Mouse (Mus musculus) embryo, embryonic 11 days (tissue): ENCODE measurements around the gene Primpol.

Experiments used
- DNase-seq: peaks from one replicate; pipeline ENCODE4 v3.0.0-alpha.2; 2015

Gene Primpol

DNA sequence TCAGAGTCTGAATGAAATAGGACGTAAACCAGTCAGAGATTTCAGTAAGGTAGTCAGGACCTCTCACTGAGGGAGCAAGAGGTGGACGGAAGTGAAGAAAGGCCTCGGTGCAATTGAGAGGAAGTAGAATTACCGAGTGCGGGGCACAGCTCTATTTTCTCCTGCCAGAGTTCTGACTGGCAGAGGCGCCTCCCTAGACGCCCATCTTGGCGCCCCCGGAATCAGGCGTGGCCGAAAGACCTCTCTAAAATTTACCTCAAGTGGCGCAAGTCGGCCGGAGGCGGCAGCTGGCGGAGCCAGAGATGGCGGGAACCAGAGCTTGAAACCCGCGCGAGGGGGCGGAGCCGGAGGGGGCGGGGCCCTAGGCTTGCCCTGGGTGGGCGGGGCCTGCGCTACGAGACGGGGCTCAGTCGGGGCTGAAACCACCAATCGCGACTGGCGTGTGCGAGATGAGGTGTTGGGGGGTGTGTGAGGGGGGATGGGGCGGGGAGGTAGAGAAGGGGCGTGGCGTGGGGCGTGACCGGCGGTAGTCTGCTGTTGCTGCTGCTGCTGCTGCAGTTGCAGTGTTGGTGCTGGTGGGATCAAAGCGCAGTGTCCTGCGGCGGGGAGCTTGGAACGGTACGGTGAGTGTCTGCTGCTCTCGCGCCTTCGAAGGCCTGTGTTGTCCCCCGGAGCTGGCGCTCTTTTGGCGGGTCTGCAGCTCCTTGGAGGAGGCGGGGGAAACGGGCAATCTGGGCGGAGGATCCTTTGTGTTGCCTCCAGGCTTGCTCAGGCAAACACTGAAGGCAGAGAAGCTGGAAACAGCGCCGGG lies at the start of gene Primpol, which contains the start of gene Casp3:
Gene Primpol (minus strand): TSS at position 334 of the 811 bp plus-strand sequence.
Gene Casp3 (plus strand): TSS at position 413 of the 811 bp plus-strand sequence.
- peak; percentile 99 for DNase-seq

DNA sequence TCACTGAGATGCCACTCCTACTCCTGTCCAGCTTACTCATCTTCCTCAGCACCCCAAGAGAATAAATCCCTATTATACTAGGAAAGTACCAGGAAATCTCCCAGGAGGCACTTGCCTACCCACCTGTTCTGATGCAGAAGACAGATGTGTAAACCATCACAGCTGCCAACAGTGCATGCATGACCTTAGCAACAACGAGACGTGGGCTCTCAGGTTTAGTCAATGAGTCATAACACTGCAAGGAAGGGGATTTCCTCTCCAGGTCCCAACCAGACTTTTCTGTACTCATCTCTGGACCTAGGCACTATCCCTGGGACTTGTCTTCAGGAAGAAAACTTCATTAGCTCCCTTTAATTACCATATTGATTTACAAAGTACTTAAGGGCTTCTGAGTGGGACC lies 38.9 kb upstream of the Primpol start:
- no peak for DNase-seq

DNA sequence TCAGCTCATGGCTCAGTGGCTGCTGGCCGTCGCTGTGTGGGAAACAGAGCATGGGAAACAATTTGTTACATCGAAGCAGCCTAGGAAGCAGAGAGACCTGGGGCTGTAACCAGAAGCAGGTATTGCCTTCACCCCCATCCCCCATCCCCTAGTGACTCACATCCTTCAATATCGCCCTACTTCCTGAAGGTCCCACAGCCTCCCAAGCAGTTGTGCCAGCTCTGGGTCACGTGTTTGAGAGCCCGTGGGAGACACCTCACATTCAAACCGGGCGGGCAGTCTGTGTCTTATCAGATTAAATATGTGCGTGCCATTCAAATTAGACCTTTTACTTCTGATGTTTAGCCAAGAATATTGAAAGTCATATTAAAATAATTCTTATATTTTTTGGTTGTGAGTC lies 34.9 kb upstream of the Primpol start:
- DNase-seq, result no peak

DNA sequence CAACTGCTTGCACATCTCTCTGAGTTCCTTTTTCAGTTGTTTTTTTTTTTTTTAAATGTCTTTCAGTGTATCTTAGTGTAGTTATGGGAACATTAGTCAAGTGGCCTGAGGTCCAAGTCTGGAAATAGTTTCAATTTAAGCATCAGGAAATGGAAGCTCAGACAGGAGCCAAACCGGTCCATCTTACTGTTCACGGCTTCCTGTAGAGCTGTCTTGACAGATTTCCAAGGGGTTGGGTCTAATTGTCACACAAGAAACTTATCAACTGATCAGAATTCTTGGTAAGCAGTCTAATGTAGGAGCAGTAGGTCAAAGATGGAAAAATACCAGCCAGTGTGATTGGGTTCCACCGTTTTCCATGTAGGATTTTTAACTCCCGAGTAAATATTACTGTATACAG lies 31.4 kb upstream of the Primpol start:
- no peak for DNase-seq

DNA sequence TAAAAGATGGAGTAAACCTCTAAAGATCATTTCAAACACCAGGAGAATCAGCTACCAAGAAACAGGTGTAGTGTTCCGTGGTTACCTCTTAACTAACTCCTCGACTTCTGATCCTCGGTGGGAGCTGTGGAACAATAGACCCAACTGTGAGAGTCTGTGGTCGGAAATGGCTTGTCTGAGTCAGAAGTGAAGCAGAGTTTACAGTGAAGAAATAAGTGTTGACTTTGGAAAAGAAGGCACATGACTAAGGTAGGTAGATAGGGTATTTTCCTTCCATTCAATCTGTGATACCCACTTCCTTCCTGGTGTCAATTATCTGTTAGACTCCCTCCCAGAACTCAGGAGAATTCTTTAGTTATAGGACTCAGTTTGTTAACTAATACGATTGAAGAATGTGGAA lies 24.3 kb upstream of the Primpol start:
- DNase-seq, result no peak

DNA sequence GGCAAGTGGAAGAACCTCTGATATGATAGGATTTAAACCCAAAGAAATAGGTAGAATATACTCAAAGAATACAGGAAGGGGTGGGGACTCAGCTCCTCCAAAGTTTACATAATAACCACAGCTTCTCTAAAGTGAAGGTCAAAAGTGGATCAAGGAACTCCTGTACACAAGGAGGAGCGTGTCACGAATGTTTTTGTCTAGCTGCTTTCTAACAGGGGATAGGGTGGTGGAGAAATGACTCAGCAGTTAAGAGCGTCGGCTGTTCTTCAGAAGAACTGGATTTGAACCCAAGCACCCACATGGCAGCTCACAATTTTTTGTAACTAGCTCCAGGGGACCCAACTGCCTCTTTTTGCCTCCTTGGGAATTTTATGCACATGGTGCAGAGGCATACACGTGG lies 22.8 kb upstream of the Primpol start:
- no peak for DNase-seq

DNA sequence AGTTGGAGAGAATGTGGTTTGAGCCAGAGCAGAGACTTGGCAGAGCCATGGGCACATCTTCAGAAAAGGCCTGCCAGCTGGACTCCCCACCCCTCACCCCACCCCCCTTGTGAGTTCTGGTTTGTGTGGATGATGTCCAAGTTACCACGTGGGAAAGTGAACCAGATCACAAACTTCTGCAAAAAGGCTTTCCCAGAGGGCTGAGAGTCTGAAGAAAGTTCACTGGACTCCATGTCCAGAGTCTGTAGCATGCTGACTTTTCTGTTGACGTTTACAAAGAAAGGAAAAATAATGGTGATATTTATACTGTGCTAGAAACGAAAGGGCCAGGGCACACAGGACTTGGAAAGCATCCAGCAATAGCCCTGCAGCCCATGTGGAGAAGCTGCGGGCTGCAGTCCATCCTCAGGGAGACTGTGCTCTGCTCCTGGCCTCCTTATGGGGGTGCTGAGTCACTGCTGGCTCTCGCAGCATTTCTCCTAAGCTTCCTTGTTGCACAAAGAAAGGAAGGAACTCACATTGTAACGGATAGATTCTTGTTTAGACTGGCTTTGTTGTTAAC lies 22.1 kb upstream of the Primpol start:
- no peak for DNase-seq

DNA sequence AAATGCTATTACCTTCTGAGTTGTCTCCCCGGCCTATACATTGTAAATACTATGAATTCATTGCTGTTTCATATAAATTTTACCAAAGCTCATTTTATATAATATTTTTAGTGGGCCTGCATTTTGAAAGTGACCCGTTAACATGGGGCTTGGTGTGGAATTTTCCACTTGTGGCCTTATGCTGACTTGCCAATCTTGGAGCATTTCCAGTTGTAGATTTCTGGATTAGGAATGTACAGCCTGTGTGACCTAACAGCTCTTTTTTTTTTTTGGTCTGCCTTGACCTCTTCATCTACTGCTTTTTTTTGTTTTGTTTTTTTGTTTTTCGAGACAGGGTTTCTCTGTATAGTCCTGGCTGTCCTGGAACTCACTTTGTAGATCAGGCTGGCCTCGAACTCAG lies 13.9 kb upstream of the Primpol start:
- no peak for DNase-seq

DNA sequence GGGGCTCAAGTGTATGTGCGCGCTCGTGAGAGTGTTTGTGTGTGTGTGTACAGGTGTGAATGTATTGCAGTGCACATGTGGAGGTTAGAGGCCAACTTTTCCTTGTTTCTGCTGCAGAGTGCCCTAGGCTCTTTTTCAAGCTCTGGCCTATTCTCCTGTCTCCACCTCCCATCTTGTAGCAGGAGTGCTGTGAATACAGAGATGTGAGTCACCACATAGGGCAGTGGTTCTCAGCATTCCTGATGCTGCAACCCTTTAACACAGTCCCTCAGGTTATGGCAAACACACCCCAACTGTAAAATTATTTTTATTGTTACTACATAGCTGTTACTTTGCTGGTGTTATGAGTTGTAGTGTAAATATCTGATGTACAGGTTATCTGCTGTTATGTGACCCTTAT lies 13.4 kb upstream of the Primpol start:
- DNase-seq, result no peak

DNA sequence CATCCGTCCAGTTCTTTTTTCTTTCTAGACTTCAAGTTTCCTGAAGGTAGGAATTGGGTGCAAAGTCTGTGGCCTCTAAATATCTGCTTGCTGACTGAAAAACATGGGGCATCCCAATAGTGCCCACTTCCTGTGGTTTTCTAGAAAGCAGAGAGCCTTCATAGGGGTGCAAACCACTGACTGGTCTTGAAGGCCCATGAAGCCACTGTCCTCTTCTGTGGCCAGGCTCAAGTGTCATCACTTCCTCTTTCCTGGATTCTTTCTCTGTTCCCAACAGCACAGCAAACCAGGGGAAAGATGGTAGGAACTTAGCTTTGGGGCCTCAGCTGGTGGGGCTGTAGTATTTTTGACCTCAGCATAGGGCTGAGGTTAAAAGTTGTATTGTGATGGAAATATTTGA lies 11.6 kb upstream of the Primpol start:
- DNase-seq, result no peak

DNA sequence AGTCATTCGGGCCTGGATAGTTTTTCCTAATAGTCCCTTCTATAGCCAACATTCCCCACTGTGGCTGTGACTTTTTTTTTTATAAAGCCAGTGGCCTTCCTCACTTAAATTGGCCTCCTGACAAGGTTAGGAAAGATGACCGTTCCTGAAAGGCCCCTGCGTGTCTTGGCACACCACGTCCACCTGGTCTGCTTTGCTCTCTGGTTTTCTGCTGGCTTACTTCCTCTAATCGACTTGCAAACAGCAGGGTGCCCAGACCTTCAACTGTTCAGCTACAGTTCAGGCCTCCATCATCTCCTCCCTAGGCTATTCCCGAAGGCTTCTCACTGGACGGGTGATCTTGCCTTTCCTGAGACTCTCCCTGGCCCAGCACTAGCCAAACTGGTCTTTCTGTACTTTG lies 10.9 kb upstream of the Primpol start:
- DNase-seq, result no peak

DNA sequence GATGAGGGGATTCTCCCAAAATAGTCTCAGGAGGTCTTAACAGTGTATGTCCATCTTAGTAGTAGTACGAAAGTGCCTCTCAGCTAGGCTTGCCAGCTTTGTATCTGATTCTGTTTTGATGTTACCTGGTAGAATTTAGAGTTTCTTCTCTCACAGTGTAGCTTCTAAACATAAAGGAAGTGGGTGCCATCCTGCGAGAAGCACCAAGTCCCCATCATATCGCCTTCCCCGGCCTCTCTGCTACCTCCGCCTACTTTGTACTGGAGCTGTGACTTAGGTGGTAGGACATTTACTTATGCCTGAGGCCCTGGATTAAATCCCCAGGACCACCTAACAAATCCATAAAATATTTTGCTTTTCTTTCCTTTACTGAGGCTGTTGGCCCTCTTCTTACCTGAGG lies 9.6 kb upstream of the Primpol start:
- DNase-seq, result no peak

DNA sequence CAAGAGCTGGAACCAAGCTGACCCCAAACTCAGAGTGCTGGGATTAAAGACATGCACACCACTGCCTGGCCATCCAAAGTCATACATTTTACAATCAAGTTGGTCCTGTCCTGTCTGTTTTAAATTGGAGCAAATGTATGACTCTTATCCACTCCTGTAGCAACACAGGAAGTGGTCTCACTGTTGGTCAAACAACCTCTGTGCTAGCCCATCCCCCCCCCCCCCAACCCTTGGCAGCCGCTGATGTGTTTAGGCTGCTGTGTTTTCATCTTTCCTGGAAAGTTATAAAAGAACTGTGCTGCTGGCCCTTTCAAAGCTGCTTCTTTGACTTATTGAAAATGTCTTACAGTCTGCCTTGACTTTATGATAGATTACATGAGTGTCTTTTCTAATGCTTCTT lies 8.2 kb upstream of the Primpol start:
- no peak for DNase-seq

DNA sequence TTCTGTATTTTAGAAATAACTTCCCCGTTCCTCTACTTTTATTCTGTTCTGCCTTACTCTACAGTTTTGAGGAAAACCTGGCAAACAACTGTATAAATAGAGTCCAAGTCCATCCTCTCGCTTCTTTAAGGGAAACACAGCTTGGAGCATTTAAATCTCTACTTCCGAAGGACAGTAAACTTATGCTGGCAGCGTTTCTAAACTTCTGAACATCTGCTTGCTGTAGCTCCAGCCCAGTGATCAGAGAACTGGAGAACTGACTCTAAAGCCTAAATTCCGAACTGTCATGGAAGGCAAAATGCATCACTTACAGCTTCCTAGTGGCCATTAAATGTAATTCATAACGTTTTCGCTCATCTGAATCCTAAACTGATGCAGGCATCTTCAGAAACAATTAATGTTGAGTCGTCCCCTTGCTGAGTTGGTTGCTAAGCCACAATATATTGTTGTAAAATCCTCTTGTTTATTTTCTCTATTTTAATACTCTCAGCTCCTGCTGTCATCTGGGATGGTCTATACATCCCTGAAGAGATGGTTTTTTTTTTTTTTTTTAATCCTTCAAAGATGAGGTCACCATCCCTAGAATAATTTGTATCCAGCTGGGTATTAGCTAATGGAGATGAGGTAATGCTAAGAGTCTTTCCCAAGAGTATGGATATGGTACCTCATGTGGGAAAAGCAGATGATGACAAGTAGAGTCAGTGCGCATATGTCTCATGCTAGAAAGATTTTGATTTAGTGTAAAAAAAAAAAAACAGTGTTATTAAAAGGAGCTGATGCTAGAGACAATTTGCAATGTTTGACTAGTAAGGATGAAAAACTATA lies 5.6 kb upstream of the Primpol start:
- no peak for DNase-seq

DNA sequence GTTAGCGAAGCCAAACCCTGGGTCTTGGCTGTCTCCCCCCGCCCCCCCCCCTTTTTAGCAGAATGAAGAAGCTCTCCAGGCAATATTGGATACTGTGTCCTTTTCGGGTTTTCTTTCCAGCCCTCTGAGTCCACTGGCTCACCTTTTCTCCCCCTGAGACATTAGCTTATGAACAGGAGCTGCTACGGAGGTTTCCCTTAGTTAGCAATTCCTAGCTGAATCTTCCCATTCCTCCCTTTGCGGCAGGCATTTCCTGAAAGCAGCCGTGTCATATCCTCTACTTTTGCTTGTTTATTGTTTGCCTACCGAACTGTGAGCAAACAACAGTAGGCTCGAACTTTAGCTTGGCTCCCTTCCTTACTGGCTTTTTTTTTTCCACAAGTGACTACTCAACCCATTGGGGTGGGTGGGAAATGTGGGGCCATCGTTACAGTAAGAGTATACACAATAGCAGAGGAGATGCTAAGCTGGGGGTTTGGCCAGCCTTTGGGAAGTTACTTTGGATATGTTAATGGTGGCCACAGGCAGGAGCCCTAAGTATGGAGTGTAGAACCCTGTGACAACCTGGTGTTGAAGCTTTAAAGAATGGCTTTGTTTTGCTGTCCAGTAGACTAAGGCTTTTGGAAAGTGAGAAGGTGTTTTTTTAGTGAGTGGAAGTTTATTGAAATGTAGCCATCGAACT lies 1.8 kb upstream of the Primpol start:
- peak; percentile 37 for DNase-seq

DNA sequence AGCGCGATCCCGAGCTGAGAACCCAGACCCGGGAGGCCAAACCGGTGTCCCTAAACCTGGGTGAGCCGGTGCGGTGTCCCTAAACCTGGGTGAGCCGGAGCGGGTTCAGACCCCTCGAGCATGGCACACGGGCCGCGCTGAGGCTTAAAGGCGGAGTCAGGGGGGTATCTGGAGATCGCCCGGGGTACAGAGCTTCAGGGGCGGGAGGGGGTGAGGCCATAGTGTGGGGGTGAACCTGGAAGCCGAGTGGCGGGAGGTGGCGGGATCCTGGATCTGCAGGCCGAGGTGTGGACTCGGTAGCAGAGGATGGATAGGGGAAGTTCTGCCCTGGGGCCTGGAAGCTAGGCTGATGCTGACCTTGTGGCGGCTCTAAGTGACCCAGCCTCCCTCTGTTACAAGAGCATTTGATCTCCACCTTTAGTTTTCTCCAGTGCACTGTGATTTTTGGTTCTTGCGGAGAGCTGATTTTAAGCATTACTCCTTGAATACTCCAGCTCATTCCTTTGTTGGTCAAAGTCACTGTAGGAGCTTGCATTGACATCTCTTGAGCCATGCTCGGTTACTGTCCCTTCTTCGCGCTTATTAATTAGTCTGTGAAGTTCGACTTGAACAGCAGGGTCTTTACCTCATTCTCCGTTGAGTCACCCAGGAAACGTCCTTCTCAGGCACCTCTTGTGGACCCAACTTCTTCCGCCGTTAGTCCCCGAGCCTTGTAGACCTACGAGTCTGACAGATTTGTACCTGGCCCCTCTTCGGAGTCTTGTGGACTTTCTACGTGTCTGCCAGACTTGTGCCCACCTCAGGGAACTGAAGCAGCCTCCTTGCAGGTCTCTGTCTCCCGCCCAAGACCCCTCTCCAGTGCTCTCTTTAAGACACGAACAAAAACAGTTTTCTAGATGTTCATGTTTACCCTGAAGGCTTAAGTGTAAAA lies 943 bp upstream of the Primpol start:
- peak; percentile 20 for DNase-seq

DNA sequence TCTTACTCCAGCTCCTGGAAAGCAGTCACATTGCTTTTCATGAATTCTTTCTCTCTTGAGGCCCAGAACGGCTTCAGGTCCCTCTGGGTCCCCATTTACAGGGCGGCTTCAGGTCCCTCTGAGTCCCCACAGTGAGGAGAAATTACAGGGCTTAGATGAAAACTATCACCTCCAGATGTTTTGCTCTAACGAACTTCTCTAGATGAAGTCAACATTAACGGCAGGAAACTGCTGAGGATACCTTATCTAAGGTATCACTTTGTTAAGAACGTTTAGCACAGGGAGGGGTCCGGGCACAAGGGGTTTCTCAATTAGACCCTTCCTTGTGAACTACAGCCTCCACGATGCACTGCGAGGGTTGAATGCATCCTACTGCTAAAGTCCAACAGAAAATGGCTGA lies 1.1 kb downstream of the Primpol start:
- no peak for DNase-seq

DNA sequence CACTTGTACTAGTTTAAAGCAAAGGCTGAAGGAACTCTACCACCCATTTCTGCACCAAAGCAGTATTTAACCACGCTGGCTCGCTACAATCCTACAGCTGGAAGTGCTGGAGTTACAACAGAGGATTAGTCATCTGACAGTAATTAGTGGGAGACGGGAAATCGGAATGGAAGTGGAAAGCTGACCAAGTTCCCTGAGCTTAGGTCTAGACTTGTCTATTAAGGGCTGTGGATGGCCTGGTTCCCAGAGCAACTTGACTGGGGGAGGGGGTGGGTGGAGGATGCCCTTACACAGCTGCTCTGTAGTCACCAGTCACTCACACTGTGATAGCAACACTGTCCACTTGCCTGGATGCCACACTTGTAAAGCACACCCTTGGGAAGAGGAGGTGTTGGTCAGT lies 3.6 kb downstream of the Primpol start:
- peak; percentile 19 for DNase-seq

DNA sequence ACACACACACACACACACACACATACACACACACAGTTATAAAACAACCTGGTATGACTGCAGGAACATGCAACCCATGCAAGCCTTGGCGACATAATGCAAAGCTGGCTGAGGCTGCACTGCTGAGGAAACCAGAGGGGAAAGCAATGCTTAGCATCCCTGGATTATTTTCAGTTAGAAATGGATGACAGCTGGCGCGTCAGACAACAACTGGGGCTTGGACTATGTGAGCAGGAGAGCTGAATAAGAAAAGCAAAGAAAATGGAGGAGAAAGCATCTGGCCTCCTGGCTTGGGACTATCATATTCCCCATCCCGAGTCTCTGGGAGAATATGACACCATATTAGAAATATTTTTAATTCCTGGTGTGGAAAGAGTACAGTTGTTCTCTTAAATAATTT lies 4.1 kb downstream of the Primpol start:
- DNase-seq, result no peak

DNA sequence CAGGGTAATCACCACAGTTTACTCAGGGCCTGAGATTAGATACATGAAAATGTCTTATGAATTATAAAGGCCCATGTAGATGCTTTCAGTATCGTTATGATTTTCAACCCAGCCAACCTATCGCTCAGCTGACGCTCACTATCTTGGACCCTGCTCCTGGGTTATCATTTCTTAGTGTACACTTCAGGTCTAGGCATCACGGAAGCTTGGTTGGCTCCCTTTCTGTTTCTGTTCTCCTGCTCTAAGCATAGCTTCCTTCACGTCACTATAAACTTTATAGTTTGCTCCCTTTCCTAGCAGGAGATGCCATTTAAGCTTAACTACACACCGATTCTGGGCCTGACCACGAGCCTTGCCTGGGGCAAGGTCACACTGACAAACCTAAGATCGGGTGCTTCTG lies 5.5 kb downstream of the Primpol start:
- no peak for DNase-seq

DNA sequence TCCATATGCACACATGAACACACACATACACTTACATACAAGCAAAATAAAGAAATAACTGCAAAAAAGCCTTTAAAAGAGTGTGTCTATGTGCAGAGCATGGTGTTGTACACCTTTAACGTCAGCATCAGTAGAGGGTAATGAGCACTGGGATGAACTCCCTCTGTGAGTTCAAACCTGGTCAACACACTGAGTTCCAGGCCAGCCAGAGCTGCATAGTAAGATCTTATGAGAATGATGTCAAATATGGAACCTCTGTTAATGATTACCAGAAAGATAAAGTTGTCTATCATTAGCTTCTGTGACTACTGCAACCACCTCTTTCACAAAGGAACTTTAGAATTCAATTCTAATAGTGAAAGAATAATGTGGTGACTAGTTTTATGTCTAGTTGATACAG lies 10.1 kb downstream of the Primpol start:
- no peak for DNase-seq

DNA sequence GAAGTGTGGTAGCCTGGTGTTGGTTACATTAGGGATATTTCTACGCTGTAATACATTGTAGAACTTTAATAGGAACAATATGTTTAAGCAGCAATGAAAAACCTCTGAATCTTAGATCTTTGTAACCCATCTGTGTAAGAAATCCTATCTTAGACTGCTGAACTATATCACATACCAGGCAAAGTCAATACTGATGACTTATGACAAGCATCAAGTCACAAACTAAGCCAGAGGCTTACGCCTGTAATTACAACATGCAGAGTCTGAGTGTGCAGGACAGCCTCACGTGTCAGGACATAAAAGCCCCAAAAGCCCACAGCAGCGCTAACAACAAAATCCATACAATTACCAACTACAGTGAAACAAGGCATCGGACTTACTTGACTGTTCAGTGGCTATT lies 13.4 kb downstream of the Primpol start:
- no peak for DNase-seq
